Mouse (Mus musculus) forebrain, postnatal 0 days (tissue): ENCODE results near the gene Slc22a7. TPM values are rescaled to one million over a fixed set of nuclear protein-coding genes. Genes with fewer than 3 reads are reported as not detected.

Experiments
- ATAC-seq: fragments of 200-750 bp; cut with Nextera tagmentation; 2 replicates; pipeline ENCODE4 v1.8.0; 2017; ENCODE audit warnings: mild to moderate bottlenecking, moderate library complexity
- DNase-seq: peaks from one replicate; pipeline ENCODE4 v3.0.0-alpha.2; 2015
- H3K27ac ChIP-seq: fragments of 300-500 bp; sonication (generic); 2 replicates; pipeline ENCODE4 v1.5.1; 2014; ENCODE audit warnings: low read depth, mild to moderate bottlenecking, antibody characterized with exemption, low read length, moderate library complexity, mixed read lengths
- H3K27me3 ChIP-seq: fragments of 300-500 bp; sonication (generic); 2 replicates; pipeline ENCODE4 v1.6.1; 2014; ENCODE audit warnings: mild to moderate bottlenecking, low read length, mixed read lengths; ENCODE audit not compliant: insufficient read depth
- H3K36me3 ChIP-seq: fragments of 300-500 bp; sonication (generic); 2 replicates; pipeline ENCODE4 v1.6.1; 2014; ENCODE audit warnings: mild to moderate bottlenecking, moderate library complexity; ENCODE audit not compliant: insufficient read depth
- H3K4me1 ChIP-seq: fragments of 300-500 bp; sonication (generic); 2 replicates; pipeline ENCODE4 v1.6.1; 2014; ENCODE audit warnings: antibody characterized with exemption; ENCODE audit not compliant: insufficient read depth
- H3K4me2 ChIP-seq: fragments of 300-500 bp; sonication (generic); 2 replicates; pipeline ENCODE4 v1.6.1; 2014; ENCODE audit warnings: low read depth, mild to moderate bottlenecking, moderate library complexity
- H3K4me3 ChIP-seq: fragments of 300-500 bp; sonication (generic); 2 replicates; pipeline ENCODE4 v1.5.1; 2014; ENCODE audit warnings: low read depth, low read length, mixed read lengths
- H3K9ac ChIP-seq: fragments of 300-500 bp; sonication (generic); 2 replicates; pipeline ENCODE4 v1.6.1; 2014; ENCODE audit warnings: mild to moderate bottlenecking
- H3K9me3 ChIP-seq: fragments of 300-500 bp; sonication (generic); 2 replicates; pipeline ENCODE4 v1.6.1; 2016; ENCODE audit warnings: low read length
- CTCF ChIP-seq: sonication (generic); IDR thresholded peaks from 2 replicates; pipeline ENCODE4 v1.5.1; 2016; ENCODE audit warnings: antibody characterized with exemption, control low read depth, low read depth
- WGBS: fragments of 180-500 bp; shearing (Covaris S2); extraction: QIAGEN DNeasy Blood & Tissue Kit; methylation state at CpG from one replicate; pipeline ENCODE4 v1.1.7; 2014; 5-methylcytosine and 5-hydroxymethylcytosine counted together
- polyA plus RNA-seq: library from polyadenylated mRNA; unstranded; fragments of >200 nt; fragmentation: Nextera tagmentation; extraction: Ambion mirVana; gene quantifications from 2 replicates; pipeline ENCODE4 v1.2.1, GENCODE M21; 2015
- total RNA-seq: library from RNA; depleted of rRNA; stranded (reverse); fragments of >200 nt; gene quantifications from 2 replicates; pipeline ENCODE4 v1.2.3, GENCODE M21; 2014

Gene Slc22a7
- total and polyA plus RNA-seq, 2 experiments from 2014 or later = 0.11 to 0.24 TPM

DNA sequence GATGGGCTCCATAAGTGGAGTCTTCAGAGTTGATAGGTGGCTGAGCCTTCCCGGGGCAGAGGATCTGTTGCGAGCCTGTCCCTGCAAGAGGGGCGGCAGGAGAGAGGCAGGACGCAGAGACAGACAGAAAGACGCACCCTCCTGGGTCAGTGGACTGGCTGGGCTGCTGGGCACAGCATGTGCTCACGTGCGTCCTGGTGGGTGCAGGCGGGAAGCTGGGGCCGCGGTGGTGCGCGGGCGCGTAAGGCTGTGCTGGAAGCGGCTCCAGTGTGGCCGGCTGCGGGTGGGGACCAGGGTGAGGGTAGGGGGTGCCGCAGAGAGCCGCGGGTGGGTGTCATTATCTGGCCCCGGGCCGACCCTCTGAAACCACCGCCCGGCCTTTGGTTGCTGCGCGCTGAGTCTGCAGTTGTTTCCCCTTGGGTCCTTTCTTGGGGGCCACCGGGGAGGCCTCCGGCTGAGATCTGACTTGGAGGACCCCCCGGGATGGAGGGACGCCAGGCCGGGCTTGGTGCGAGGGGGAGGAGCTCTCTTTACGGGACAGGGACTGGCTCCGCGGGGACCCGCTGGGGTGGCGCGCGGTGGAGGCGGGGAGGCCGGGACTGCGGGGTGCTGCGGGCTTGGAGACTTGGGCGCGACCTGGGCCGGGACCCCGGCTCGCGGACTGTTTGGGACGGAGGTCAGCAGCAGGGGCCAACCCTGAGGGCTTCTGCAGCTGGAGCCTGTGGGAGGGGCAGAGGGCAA is 6.8 kb upstream of the Slc22a7 start:
- no peak for DNase-seq
- Histone ChIP-seq H3K27me3 (no peaks in the 10 kb centered on the region), H3K9me3 (no peaks in the 10 kb centered on the region), H3K36me3 (peaks cover 23% of the 10 kb centered on the region), H3K4me1 (no peaks in the 10 kb centered on the region), H3K9ac (no peak overlapping the region), H3K27ac (no peak overlapping the region), H3K4me3 (no peak overlapping the region), H3K4me2 (no peak overlapping the region)
- no peak for ATAC-seq
- TF ChIP-seq CTCF = no peak
- WGBS = 14% methylated on average over 50 of the region's 50 CpGs

DNA sequence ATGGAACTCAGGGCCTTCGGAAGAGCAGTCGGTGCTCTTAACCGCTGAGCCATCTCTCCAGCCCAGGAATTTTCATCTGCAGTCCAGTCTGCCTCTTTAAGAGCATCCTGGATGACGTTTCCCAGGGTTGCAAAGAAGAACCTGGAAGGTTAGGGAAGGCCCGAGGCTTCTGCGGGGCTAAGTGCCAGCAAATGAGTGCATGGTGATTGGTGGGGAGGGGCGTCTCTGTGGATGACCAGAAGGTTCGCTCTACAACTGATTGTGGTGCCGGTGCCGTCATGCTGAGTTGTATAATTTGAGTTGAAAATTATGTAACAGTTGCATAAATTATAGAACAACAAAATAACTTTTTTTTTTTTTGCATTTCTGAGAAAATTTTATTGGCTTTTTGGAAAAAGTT is 919 bp upstream of the Slc22a7 start:
- H3K4me3 ChIP-seq = no peak overlapping the region
- no peak for TF ChIP-seq CTCF

DNA sequence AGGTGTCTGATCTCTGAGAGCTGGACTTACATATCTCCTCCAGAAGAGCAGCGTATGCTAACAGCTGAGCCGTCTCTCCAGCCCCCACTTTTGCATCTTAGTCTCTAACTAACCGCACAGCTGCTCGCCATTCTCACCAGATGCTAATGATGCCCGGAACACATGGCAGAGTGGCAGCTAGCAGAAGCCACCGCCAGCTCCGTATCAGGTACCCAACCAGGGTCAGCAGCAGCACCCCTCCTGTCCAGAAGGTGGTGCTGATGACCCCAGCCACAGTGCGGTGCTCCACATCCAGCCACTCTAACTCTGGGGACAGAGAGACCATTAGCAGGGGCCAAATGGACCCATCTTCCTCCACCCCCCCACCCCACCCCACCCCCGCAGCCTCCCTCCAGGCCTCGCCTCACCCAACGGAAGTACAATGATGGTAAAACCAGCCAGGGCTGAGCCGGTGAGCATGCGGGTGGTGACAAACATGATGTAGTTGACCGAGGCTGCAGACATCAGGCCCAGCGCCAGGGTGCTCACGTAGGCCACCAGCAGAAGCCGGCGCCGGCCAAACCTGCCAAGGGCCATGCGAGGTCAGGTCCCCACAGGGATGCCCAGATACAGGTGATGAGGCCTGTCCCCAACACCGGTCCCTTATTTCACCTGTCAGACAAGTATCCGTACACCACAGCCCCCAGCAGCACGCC is 1.4 kb downstream of the Slc22a7 start:
- 28% methylated on average over 23 of the region's 23 CpGs for WGBS
- ATAC-seq (peak; percentile 58; the same call in 1 of the 2 replicates), DNase-seq (peak; percentile 31)
- no peak overlapping the region for H3K27ac ChIP-seq
- no peak overlapping the region for H3K4me3 ChIP-seq
- peak; percentile 47; the same call in 1 of the 2 replicates for TF ChIP-seq CTCF
- H3K36me3 ChIP-seq = no peaks in the 10 kb centered on the region
- H3K9me3 ChIP-seq = no peaks in the 10 kb centered on the region
- H3K9ac ChIP-seq = no peak overlapping the region
- no peaks in the 10 kb centered on the region for H3K4me1 ChIP-seq
- H3K27me3 ChIP-seq = no peaks in the 10 kb centered on the region
- no peak overlapping the region for H3K4me2 ChIP-seq

More for the DNA sequence above, 919 bp upstream of the Slc22a7 start:
- ATAC-seq = no peak
- Histone ChIP-seq H3K27me3 (no peaks in the 10 kb centered on the region), H3K27ac (no peak overlapping the region), H3K36me3 (no peaks in the 10 kb centered on the region), H3K4me1 (no peaks in the 10 kb centered on the region), H3K9ac (no peak overlapping the region), H3K9me3 (no peaks in the 10 kb centered on the region), H3K4me2 (no peak overlapping the region)
- DNase-seq = no peak
- 91% methylated on average over 10 of the region's 10 CpGs for WGBS

DNA sequence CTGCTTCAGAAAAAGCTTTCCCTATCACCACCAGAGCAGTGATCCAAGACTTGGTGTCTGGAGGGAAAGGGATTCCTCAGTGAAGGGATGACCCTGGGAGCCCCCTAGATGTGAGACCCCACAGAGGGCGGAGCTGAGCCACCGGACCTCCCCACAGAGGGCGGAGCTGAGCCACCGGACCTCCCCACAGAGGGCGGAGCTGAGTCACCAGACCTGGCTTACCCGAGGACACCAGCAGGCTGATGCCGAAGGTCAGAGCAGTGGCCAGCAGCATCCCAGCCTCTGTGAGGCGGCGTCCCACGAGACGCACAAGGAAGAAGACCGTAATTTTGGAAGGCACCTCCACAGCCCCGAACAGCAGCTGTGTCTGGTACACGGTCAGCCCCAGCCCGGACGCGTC is 4.6 kb downstream of the Slc22a7 start:
- no peak for DNase-seq
- Histone ChIP-seq H3K9me3 (no peaks in the 10 kb centered on the region), H3K9ac (no peak overlapping the region), H3K36me3 (no peaks in the 10 kb centered on the region), H3K4me3 (no peak overlapping the region), H3K27ac (no peak overlapping the region), H3K4me2 (peak overlapping the region; percentile 29; the same call in 1 of the 2 replicates), H3K27me3 (no peaks in the 10 kb centered on the region), H3K4me1 (no peaks in the 10 kb centered on the region)
- peak; percentile 47 for ATAC-seq
- 2% methylated on average over 17 of the region's 17 CpGs for WGBS
- TF ChIP-seq CTCF = no peak

DNA sequence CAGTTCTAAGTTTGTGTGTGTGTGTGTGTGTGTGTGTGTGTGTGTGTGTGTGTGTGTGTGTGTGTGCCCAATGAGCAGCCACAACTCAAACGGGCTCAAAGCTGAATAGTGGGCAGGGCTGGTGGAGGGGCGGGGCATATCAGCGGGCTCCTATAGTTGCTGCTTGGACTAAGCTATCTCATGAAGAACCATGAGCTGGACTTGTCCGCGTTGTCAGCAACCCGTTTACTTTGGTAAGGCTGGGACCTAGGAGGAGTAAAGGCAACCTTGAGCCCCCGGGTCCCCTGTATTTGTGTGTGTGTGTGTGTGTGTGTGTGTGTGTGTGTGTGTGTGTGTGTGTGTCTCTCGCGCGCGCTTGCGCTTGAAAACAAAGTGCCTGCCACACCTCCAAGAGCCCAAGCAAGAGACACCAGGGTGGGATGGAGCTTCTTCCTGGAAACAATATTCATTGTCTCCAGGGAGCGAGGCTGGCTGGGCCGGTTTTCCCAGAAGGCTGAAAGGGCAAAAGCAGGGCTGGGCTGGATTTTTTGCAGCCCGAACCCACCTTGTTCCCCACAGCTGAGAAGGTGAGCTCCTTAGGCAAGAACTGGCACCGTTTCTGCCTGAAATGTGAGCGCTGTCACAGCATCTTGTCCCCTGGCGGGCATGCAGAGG is 9.4 kb downstream of the Slc22a7 start, which contains the start of gene Crip3:
Crip3 (plus strand) TSS at position 166 of the 654 bp plus-strand sequence.
- no peak for ATAC-seq
- peak within 1 kb of the TSS; percentile 27; the same call in 1 of the 2 replicates for H3K4me2 ChIP-seq
- H3K9ac ChIP-seq = no peak within 1 kb of the TSS
- 12% methylated on average over 18 of the region's 18 CpGs for WGBS
- H3K9me3 ChIP-seq = no peaks in the 10 kb centered on the region
- H3K4me3 ChIP-seq = no peak within 1 kb of the TSS
- H3K27ac ChIP-seq = no peak within 1 kb of the TSS
- no peaks in the 10 kb centered on the region for H3K36me3 ChIP-seq
- no peaks in the 10 kb centered on the region for H3K27me3 ChIP-seq
- no peak for DNase-seq
- no peak for TF ChIP-seq CTCF
- no peaks in the 10 kb centered on the region for H3K4me1 ChIP-seq

DNA sequence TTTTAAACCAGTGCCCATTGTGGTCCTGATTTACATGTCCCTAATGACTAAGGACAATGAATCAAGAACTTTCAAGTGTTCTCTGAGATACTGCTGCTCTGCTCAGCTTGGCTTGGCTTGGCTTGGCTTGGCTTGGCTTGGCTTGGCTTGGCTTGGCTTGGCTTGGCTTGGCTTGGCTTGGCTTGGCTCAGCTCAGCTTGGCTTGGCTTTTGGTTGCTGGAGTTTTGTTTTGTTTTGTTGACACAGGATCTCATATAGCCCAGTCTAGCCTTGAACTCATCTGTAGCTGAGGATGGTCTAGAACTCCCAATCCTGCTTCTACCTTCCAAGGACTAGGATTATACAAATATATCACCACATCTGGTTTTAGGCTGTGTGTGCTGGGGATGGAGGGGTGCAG is 11.8 kb downstream of the Slc22a7 start:
- Histone ChIP-seq H3K27ac (no peak overlapping the region), H3K4me3 (no peak overlapping the region), H3K4me2 (no peak overlapping the region), H3K9ac (no peak overlapping the region), H3K4me1 (no peaks in the 10 kb centered on the region), H3K27me3 (no peaks in the 10 kb centered on the region), H3K9me3 (no peaks in the 10 kb centered on the region), H3K36me3 (no peaks in the 10 kb centered on the region)
- DNase-seq (no peak), ATAC-seq (no peak)
- TF ChIP-seq CTCF = no peak

DNA sequence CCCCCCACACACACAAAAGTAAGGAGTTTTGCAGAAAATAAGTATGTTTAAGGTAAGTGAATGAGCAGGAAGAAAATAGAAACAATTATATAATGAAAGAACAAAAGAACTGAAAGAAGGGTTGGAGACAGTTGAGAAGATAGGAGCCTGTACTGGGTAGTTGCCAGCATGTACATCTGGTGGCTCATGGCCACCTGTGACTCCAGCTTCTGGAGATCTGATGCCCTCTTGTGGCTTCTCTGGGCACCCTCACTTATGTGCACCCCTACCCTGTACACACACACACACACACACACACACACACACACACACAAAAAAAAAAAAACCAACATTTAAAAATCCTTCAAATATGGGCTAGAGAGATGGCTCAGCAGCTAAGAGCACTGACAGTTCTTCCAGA is 18.5 kb downstream of the Slc22a7 start:
- ATAC-seq (no peak), DNase-seq (no peak)
- peaks cover 7% of the 10 kb centered on the region; the same call in 1 of the 2 replicates for H3K36me3 ChIP-seq
- no peak for TF ChIP-seq CTCF
- H3K27me3 ChIP-seq = no peaks in the 10 kb centered on the region
- H3K4me3 ChIP-seq = no peak overlapping the region
- no peak overlapping the region for H3K9ac ChIP-seq
- H3K4me2 ChIP-seq = no peak overlapping the region
- no peaks in the 10 kb centered on the region for H3K4me1 ChIP-seq
- no peak overlapping the region for H3K27ac ChIP-seq
- no peaks in the 10 kb centered on the region for H3K9me3 ChIP-seq
